Mouse (Mus musculus): ENCODE results near the gene Tnrc6a. TPM values are rescaled to one million over a fixed set of nuclear protein-coding genes. Genes with fewer than 3 reads are reported as not detected.
A peak's percentile ranks its signal among the peaks of the same experiment; 100 is the strongest.

Gene Tnrc6a
- polyA plus RNA-seq, 1 experiment from 2014 or later: 17.7 TPM

- no peak overlapping the region for H3K27ac ChIP-seq
- no peak overlapping the region for H3K4me3 ChIP-seq (replicated peaks)
- H3K4me1 ChIP-seq (replicated peaks): peaks cover 49% of the 10 kb centered on the region
- no peaks in the 10 kb centered on the region for H3K27me3 ChIP-seq
- H3K36me3 ChIP-seq: peaks cover 20% of the 10 kb centered on the region
- ATAC-seq (ENCODE audit: low read depth) (no peak), DNase-seq (no peak)
- no peaks in the 10 kb centered on the region for H3K9me3 ChIP-seq (replicated peaks)
- no peak overlapping the region for H3K9ac ChIP-seq
- WGBS (ENCODE audit: insufficient replicate concordance): 61% methylated on average over 4 of the region's 4 CpGs
- H3K4me2 ChIP-seq: no peak overlapping the region
Measured at GRCm38 (mm10) chr7:123126056-123126455, 2.4 kb downstream of the Tnrc6a start.

DNA sequence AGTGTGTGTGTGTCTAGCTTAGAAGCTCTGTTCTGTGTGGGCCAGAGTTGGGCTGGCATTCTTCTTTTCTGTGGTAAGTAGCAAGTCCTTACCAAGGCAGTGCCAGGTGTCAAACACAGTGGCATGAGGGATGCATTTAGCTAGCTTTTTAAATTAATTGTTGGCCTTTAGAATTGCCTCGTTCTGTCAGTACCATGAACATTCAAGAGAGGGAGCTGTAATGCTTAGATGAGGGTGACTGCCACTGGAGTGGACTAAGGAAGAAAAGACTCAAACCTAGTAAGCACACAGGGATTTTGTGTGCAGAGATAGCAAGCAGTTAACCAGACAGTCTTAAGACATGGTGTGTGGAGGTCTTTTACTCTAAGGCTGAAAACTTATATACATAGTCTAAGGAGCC lies 3.6 kb downstream of the Tnrc6a start:
- Histone ChIP-seq H3K36me3 (peaks cover 20% of the 10 kb centered on the region), H3K27me3 (no peaks in the 10 kb centered on the region), H3K4me3 (replicated peaks) (no peak overlapping the region), H3K9ac (no peak overlapping the region), H3K4me2 (no peak overlapping the region), H3K27ac (no peak overlapping the region), H3K4me1 (replicated peaks) (peaks cover 57% of the 10 kb centered on the region), H3K9me3 (replicated peaks) (no peaks in the 10 kb centered on the region)
- DNase-seq (no peak), ATAC-seq (ENCODE audit: low read depth) (no peak)
- WGBS (ENCODE audit: insufficient replicate concordance): 87% methylated on average over 1 of the region's 1 CpGs

- Histone ChIP-seq H3K4me2 (no peak overlapping the region), H3K9me3 (replicated peaks) (no peaks in the 10 kb centered on the region), H3K36me3 (peaks cover 20% of the 10 kb centered on the region), H3K27me3 (no peaks in the 10 kb centered on the region), H3K9ac (no peak overlapping the region), H3K4me3 (replicated peaks) (no peak overlapping the region), H3K27ac (no peak overlapping the region), H3K4me1 (replicated peaks) (peaks cover 61% of the 10 kb centered on the region)
- ATAC-seq (ENCODE audit: low read depth) (no peak), DNase-seq (no peak)
- WGBS (ENCODE audit: insufficient replicate concordance): 72% methylated on average over 1 of the region's 1 CpGs
Measured at GRCm38 (mm10) chr7:123127981-123128380, 4.3 kb downstream of the Tnrc6a start.

DNA sequence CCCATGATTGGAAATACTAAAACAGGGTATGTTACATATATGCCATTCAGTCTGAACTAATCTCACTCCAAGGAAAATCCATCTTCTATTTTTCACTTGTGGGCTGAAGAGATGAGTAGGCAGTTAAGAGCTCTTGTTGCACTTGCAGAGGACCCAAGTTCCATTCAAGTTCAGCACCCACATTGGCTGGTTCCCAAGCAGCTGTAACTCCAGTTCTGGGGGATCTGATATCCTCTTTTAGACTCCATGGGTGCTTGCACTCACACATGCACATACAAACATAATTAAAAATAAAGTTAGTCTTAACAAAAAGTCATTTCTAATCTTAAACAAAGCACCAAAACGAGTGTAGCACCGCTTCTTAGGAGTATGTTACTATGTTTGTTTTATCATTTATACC lies 5.4 kb downstream of the Tnrc6a start:
- H3K36me3 ChIP-seq: peaks cover 23% of the 10 kb centered on the region
- WGBS (ENCODE audit: insufficient replicate concordance): 78% methylated on average over 2 of the region's 2 CpGs
- ATAC-seq (ENCODE audit: low read depth): no peak
- no peak overlapping the region for H3K4me2 ChIP-seq
- no peak for DNase-seq
- H3K9me3 ChIP-seq (replicated peaks): no peaks in the 10 kb centered on the region
- no peak overlapping the region for H3K9ac ChIP-seq
- peaks cover 66% of the 10 kb centered on the region for H3K4me1 ChIP-seq (replicated peaks)
- no peaks in the 10 kb centered on the region for H3K27me3 ChIP-seq
- H3K27ac ChIP-seq: no peak overlapping the region
- H3K4me3 ChIP-seq (replicated peaks): no peak overlapping the region

DNA sequence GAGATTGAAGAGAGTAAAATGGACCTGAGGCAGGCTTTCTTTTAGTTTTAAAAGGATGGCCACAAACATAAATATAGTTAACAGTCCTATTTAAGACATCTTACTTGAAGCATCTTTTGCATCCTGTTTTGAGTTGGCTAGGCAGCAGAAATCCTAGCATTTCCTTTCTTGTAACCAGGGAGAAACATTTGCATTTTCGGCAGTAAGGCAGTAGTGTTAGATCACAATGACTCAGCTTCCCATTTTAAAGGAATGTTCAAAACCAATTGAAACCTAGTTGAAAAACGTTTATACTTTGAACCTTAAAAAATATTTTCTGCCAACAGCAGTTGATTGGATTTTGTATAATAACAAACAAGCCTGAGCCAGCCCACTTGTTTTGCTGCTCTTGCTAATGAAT lies 6.5 kb downstream of the Tnrc6a start:
- Histone ChIP-seq H3K36me3 (peaks cover 23% of the 10 kb centered on the region), H3K9ac (no peak overlapping the region), H3K4me3 (replicated peaks) (no peak overlapping the region), H3K4me2 (no peak overlapping the region), H3K9me3 (replicated peaks) (no peaks in the 10 kb centered on the region), H3K4me1 (replicated peaks) (peaks cover 74% of the 10 kb centered on the region), H3K27me3 (no peaks in the 10 kb centered on the region), H3K27ac (no peak overlapping the region)
- 29% methylated on average over 2 of the region's 2 CpGs for WGBS (ENCODE audit: insufficient replicate concordance)
- no peak for DNase-seq
- ATAC-seq (ENCODE audit: low read depth): no peak

DNA sequence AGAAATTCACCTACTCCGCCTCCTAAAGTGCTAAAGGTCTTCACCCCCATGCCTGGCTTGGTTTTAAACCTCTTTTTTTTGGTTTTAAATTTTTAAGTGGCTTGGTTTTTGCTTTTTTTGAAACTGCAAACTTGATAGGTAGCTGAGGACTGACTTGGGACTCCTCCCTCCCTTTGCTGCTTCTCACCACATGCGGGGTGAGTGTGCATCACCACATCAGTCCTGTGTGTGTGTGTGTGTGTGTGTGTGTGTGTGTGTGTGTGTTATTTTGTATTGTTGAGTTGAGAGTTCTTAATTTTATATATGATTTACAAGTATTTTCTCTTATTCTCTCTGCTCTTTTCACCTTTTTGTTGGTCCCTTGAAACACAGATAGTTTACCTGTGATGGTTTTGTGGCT lies 8.7 kb downstream of the Tnrc6a start:
- Histone ChIP-seq H3K4me3 (replicated peaks) (no peak overlapping the region), H3K27ac (0 out of 2 replicates have a peak overlapping the region, but pooled peaks have one; percentile 6), H3K4me2 (no peak overlapping the region), H3K9me3 (replicated peaks) (no peaks in the 10 kb centered on the region), H3K4me1 (replicated peaks) (peaks cover 70% of the 10 kb centered on the region), H3K9ac (no peak overlapping the region), H3K36me3 (peaks cover 25% of the 10 kb centered on the region), H3K27me3 (no peaks in the 10 kb centered on the region)
- 70% methylated on average over 2 of the region's 2 CpGs for WGBS (ENCODE audit: insufficient replicate concordance)
- no peak for DNase-seq
- no peak for ATAC-seq (ENCODE audit: low read depth)

DNA sequence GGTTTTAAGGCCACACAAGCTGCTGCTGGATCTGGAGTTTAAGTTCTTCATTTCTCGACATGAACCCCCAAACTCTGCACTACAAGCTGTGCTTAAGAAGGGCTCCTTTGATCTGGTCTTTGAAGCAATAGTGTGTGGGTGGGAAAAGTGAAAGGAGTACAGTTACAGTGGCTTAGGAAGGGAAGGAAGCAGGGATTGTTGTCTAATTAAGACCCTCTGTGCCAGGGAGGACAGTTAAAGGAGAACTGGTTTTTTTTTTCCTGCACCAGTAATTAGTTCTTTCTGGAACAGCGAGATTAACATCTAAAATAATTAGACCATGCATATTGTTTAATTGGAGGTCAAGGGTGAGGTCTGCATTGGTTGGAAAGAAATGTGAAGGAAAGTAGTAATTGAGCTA lies 11.2 kb downstream of the Tnrc6a start:
- Histone ChIP-seq H3K4me1 (replicated peaks) (peaks cover 61% of the 10 kb centered on the region), H3K27me3 (no peaks in the 10 kb centered on the region), H3K27ac (no peak overlapping the region), H3K4me2 (no peak overlapping the region), H3K9me3 (replicated peaks) (no peaks in the 10 kb centered on the region), H3K4me3 (replicated peaks) (no peak overlapping the region), H3K9ac (no peak overlapping the region), H3K36me3 (peaks cover 42% of the 10 kb centered on the region)
- DNase-seq (no peak), ATAC-seq (ENCODE audit: low read depth) (no peak)
- 67% methylated on average over 2 of the region's 2 CpGs for WGBS (ENCODE audit: insufficient replicate concordance)

DNA sequence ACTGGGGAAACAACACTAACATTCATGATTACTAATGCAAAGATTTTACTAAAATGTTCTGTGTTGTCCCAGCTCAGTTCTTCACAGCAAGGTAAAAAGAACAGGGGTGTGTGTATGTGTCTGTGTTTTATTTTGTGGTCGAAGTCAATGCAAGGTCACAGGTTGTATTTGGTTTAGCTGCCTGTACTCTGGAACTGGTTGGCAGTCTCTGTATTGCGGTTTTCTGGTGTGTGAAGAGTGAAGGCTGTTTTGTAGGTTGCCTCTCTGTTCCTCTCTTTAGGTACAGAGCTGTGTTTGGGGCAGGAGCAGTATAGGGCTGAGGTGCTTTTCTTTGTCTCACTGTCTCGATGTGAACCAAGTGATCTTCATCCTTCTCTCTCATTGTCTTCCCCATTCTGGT lies 12.0 kb downstream of the Tnrc6a start:
- peaks cover 44% of the 10 kb centered on the region for H3K36me3 ChIP-seq
- H3K9me3 ChIP-seq (replicated peaks): no peaks in the 10 kb centered on the region
- H3K27ac ChIP-seq: peak overlapping the region; percentile 25; the same call in 1 of the 2 replicates
- no peaks in the 10 kb centered on the region for H3K27me3 ChIP-seq
- H3K4me3 ChIP-seq (replicated peaks): no peak overlapping the region
- whole genome bisulfite sequencing (ENCODE audit: insufficient replicate concordance): 65% methylated on average over 3 of the region's 3 CpGs
- DNase-seq (no peak), ATAC-seq (ENCODE audit: low read depth) (peak; percentile 39; the same call in 1 of the 2 replicates)
- H3K4me1 ChIP-seq (replicated peaks): peaks cover 54% of the 10 kb centered on the region
- H3K9ac ChIP-seq: no peak overlapping the region
- H3K4me2 ChIP-seq: no peak overlapping the region

DNA sequence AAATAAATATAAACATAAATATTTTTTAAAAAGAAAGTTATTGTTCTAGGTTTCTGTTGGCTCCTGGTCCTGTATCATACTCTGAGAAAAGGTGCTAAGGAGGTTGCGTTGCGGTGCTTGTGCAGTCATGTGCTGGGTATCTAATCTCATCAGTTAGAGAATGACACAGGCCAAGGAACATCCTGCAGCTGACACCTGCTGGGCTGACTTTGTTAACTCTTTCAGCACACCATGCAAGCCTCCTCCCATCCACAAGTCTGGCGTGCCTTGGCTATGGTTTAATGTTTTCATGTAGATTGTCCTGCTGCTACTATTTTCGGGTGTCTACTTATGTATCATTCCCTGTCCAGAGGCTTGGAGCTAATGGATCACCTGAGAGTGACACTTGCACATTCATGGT lies 14.3 kb downstream of the Tnrc6a start:
- no peaks in the 10 kb centered on the region for H3K9me3 ChIP-seq (replicated peaks)
- H3K27ac ChIP-seq: no peak overlapping the region
- whole genome bisulfite sequencing (ENCODE audit: insufficient replicate concordance): 79% methylated on average over 4 of the region's 4 CpGs
- no peaks in the 10 kb centered on the region for H3K27me3 ChIP-seq
- H3K4me1 ChIP-seq (replicated peaks): peaks cover 34% of the 10 kb centered on the region
- peaks cover 46% of the 10 kb centered on the region for H3K36me3 ChIP-seq
- ATAC-seq (ENCODE audit: low read depth): no peak
- no peak for DNase-seq
- H3K4me2 ChIP-seq: no peak overlapping the region
- no peak overlapping the region for H3K4me3 ChIP-seq (replicated peaks)
- no peak overlapping the region for H3K9ac ChIP-seq

- H3K27ac ChIP-seq: no peak overlapping the region
Measured at GRCm38 (mm10) chr7:123146141-123146846, 22.6 kb downstream of the Tnrc6a start.

GRCm38 (mm10) chr7:123147787-123148186 lies 24.1 kb downstream of the Tnrc6a start:
- no peak overlapping the region for H3K4me2 ChIP-seq
- 88% methylated on average over 2 of the region's 2 CpGs for WGBS (ENCODE audit: insufficient replicate concordance)
- H3K9me3 ChIP-seq (replicated peaks): no peaks in the 10 kb centered on the region
- no peaks in the 10 kb centered on the region for H3K4me1 ChIP-seq (replicated peaks)
- H3K4me3 ChIP-seq (replicated peaks): no peak overlapping the region
- no peak overlapping the region for H3K9ac ChIP-seq
- DNase-seq: no peak
- ATAC-seq (ENCODE audit: low read depth): no peak
- no peaks in the 10 kb centered on the region for H3K27me3 ChIP-seq
- H3K36me3 ChIP-seq: peaks cover 25% of the 10 kb centered on the region
- no peak overlapping the region for H3K27ac ChIP-seq

More at GRCm38 (mm10) chr7:123146141-123146846, 22.6 kb downstream of the Tnrc6a start:
- H3K36me3 ChIP-seq: peaks cover 22% of the 10 kb centered on the region
- H3K9ac ChIP-seq: no peak overlapping the region
- WGBS (ENCODE audit: insufficient replicate concordance): 87% methylated on average over 10 of the region's 10 CpGs
- no peaks in the 10 kb centered on the region for H3K27me3 ChIP-seq
- H3K4me2 ChIP-seq: no peak overlapping the region
- ATAC-seq (ENCODE audit: low read depth) (no peak), DNase-seq (no peak)
- H3K9me3 ChIP-seq (replicated peaks): no peaks in the 10 kb centered on the region
- H3K4me3 ChIP-seq (replicated peaks): no peak overlapping the region
- no peaks in the 10 kb centered on the region for H3K4me1 ChIP-seq (replicated peaks)

- ATAC-seq (ENCODE audit: low read depth): no peak
- Histone ChIP-seq H3K27me3 (no peaks in the 10 kb centered on the region), H3K4me2 (no peak overlapping the region), H3K27ac (no peak overlapping the region), H3K9me3 (replicated peaks) (no peaks in the 10 kb centered on the region), H3K4me1 (replicated peaks) (no peaks in the 10 kb centered on the region), H3K9ac (no peak overlapping the region), H3K36me3 (peaks cover 36% of the 10 kb centered on the region), H3K4me3 (replicated peaks) (no peak overlapping the region)
- WGBS (ENCODE audit: insufficient replicate concordance): 64% methylated on average over 9 of the region's 9 CpGs
- no peak for DNase-seq
Measured at GRCm38 (mm10) chr7:123148935-123149334, 25.2 kb downstream of the Tnrc6a start.
